Mouse (Mus musculus): ENCODE results near the gene Gata5.

- TF ChIP-seq CTCF (IDR thresholded peaks at IDR 0.05): no peak
- peak; percentile 88 for TF ChIP-seq EP300 (IDR thresholded peaks at IDR 0.05)
These were observed 27.9 kb downstream of the Gata5 start for GRCm38 (mm10) chr2:180306423-180307168.
